Mouse (Mus musculus): ENCODE results near the gene Usp25. TPM values are rescaled to one million over a fixed set of nuclear protein-coding genes. Genes with fewer than 3 reads are reported as not detected.

The Usp25 gene
- polyA plus RNA-seq (2015; fragmentation: Nextera tagmentation; extraction: Ambion mirVana), result 20.9 and 27.5 TPM in 2 replicates

GRCm38 (mm10) chr16:77013427-77014320, at the start of gene Usp25:
TSS of gene Usp25 (plus strand) at chr16:77013706.

